Mouse (Mus musculus) layer of hippocampus, adult 8-10 months (tissue): ENCODE results near the gene Arhgap45. TPM values are rescaled to one million over a fixed set of nuclear protein-coding genes. Genes with fewer than 3 reads are reported as not detected.

Experiments
- DNase-seq, 2 experiments: peaks; one replicate each; pipeline ENCODE4 v3.0.0; 2022; ENCODE audit warnings: low spot score in 2 of 2
- total RNA-seq, 4 experiments: library from RNA; stranded (reverse); gene quantifications; 2 replicates each; pipeline ENCODE4 v1.2.4; 2022

Arhgap45 gene
- total RNA-seq, 4 experiments from 2014 or later: 2.8 to 14.1 (median 8.2) TPM

- DNase-seq: no peak
These were observed 64.1 kb downstream of the Arhgap45 start for GRCm38 (mm10) chr10:80080396-80081070.

Other genes with a start within 250 kb of the Arhgap45 start
- 10 to 100 TPM; 72.4 to 82.9 (median 75.8) TPM for gene Rnf126, start 249.7 kb upstream of the Arhgap45 start, total RNA-seq
- gene Fstl3, start 239.4 kb upstream of the Arhgap45 start, total RNA-seq: 1 to 10 TPM; 2.2 to 2.9 (median 2.4) TPM
- under 1 TPM in 3 of 4 experiments, not detected in 1; 0.43 to 0.83 (median 0.50) TPM for gene Prss57, start 225.7 kb upstream of the Arhgap45 start, total RNA-seq
- 100 to 1,000 TPM; 244 to 264 (median 260) TPM for gene Palm, start 223.1 kb upstream of the Arhgap45 start, total RNA-seq
- 1 to 10 TPM in 2 of 4 experiments, not detected in 2; 1.6 to 1.9 TPM for gene Misp, start 195.7 kb upstream of the Arhgap45 start, total RNA-seq
- 10 to 100 TPM; 67.7 to 76.4 (median 73.7) TPM for gene Ptbp1, start 162.2 kb upstream of the Arhgap45 start, total RNA-seq
- gene Prtn3, start 142.2 kb upstream of the Arhgap45 start, total RNA-seq: 1 to 10 TPM; 1.2 to 2.3 (median 1.5) TPM
- 10 to 100 TPM; 34.6 to 41.0 (median 38.0) TPM for gene Plppr3, start 142.0 kb upstream of the Arhgap45 start, total RNA-seq
- gene Elane, start 130.4 kb upstream of the Arhgap45 start, total RNA-seq: not detected
- under 1 TPM in 1 of 4 experiments, not detected in 3; 0.39 TPM for gene Cfd, start 125.8 kb upstream of the Arhgap45 start, total RNA-seq
- gene Med16, start 107.7 kb upstream of the Arhgap45 start, total RNA-seq: 10 to 100 TPM; 50.4 to 61.2 (median 57.1) TPM
- gene Gm26602, start 105.8 kb upstream of the Arhgap45 start, total RNA-seq: not detected
- 1 to 10 TPM; 6.3 to 8.3 (median 7.6) TPM for gene Kiss1r, start 99.7 kb upstream of the Arhgap45 start, total RNA-seq
- 100 to 1,000 TPM; 340 to 392 (median 347) TPM for gene R3hdm4, start 95.4 kb upstream of the Arhgap45 start, total RNA-seq
- 10 to 100 TPM in 1 of 4 experiments, 1 to 10 TPM in 3; 6.6 to 11.8 (median 7.5) TPM for gene Arid3a, start 89.6 kb upstream of the Arhgap45 start, total RNA-seq
- gene Wdr18, start 56.5 kb upstream of the Arhgap45 start, total RNA-seq: 10 to 100 TPM; 42.9 to 50.8 (median 48.6) TPM
- gene Grin3b, start 45.9 kb upstream of the Arhgap45 start, total RNA-seq: under 1 TPM in 2 of 4 experiments, not detected in 2; 0.19 to 0.20 TPM
- gene Tmem259, start 32.3 kb upstream of the Arhgap45 start, total RNA-seq: 100 to 1,000 TPM; 111 to 119 (median 116) TPM
- gene Cnn2, start 28.1 kb upstream of the Arhgap45 start, total RNA-seq: 1 to 10 TPM; 5.3 to 9.8 (median 6.6) TPM
- 10 to 100 TPM; 12.4 to 13.6 (median 13.3) TPM for gene Abca7, start 20.2 kb upstream of the Arhgap45 start, total RNA-seq
- 10 to 100 TPM; 64.2 to 86.7 (median 75.4) TPM for gene Polr2e, start 23.1 kb downstream of the Arhgap45 start, total RNA-seq
- 100 to 1,000 TPM; 433 to 528 (median 468) TPM for gene Gpx4, start 30.5 kb downstream of the Arhgap45 start, total RNA-seq
- gene Sbno2, start 88.9 kb downstream of the Arhgap45 start, total RNA-seq: 10 to 100 TPM; 19.9 to 52.8 (median 29.8) TPM
- 100 to 1,000 TPM in 1 of 4 experiments, 10 to 100 TPM in 3; 94.2 to 111 (median 96.5) TPM for gene Stk11, start 99.2 kb downstream of the Arhgap45 start, total RNA-seq
- 100 to 1,000 TPM; 315 to 328 (median 323) TPM for gene Atp5d, start 122.0 kb downstream of the Arhgap45 start, total RNA-seq
- gene Cbarp, start 124.2 kb downstream of the Arhgap45 start, total RNA-seq: 100 to 1,000 TPM; 295 to 345 (median 308) TPM
- gene Midn, start 131.6 kb downstream of the Arhgap45 start, total RNA-seq: 10 to 100 TPM; 47.2 to 63.6 (median 58.0) TPM
- 100 to 1,000 TPM in 2 of 4 experiments, 10 to 100 TPM in 2; 75.7 to 148 (median 96.4) TPM for gene Cirbp, start 149.3 kb downstream of the Arhgap45 start, total RNA-seq
- 1 to 10 TPM; 1.8 to 9.0 (median 6.2) TPM for gene 1600002K03Rik, start 156.3 kb downstream of the Arhgap45 start, total RNA-seq
- 1 to 10 TPM; 7.4 to 8.3 (median 7.9) TPM for gene Efna2, start 162.8 kb downstream of the Arhgap45 start, total RNA-seq
- 10 to 100 TPM; 44.5 to 51.5 (median 45.6) TPM for gene Mum1, start 209.8 kb downstream of the Arhgap45 start, total RNA-seq
- 100 to 1,000 TPM; 190 to 206 (median 201) TPM for gene Ndufs7, start 232.5 kb downstream of the Arhgap45 start, total RNA-seq
- gene Gamt, start 244.4 kb downstream of the Arhgap45 start, total RNA-seq: 10 to 100 TPM; 22.4 to 34.7 (median 27.9) TPM
- 10 to 100 TPM; 84.8 to 98.3 (median 91.6) TPM for gene Dazap1, start 244.8 kb downstream of the Arhgap45 start, total RNA-seq